Mouse (Mus musculus): ENCODE measurements at regions not wholly inside any gene's neighbourhood (a gene's known extent, or its start where the extent isn't known, plus 50 kb on each side); places are given as distances from the start of the nearest gene placed in this dataset.
"Not testable (repeated sequence)": the region's sequence is repeated elsewhere in the genome, so short reads cannot be mapped to it uniquely, and the experiment has no call there.

DNA sequence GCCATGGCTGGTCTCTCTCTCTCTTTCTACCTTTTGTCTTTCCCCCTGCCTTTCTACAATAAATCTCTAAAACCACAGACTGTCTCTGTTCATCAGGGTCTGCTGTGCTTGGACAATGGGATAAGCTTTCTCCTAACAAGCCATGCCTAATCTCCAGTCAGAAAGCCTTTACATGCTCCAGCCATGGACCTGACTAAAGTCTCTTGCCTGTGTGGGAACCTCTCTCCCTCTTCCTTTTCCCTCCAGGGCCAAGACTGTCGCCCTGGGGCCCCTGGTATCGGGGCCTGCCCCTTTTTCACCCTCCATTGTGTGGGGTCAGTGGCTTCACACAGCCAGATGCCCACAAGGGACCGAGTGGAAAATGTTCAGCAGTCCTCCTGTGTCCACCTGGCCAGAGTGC is 1151.3 kb upstream of the Prmt6 start:
- Histone ChIP-seq H3K27me3 (no peaks in the 10 kb centered on the region), H3K27ac (no peak overlapping the region), H3K9ac (no peak overlapping the region), H3K4me3 (replicated peaks) (no peak overlapping the region), H3K9me3 (no peaks in the 10 kb centered on the region), H3K4me2 (no peak overlapping the region), H3K4me1 (no peaks in the 10 kb centered on the region), H3K36me3 (replicated peaks) (no peaks in the 10 kb centered on the region)
- WGBS: 39% methylated on average over 3 of the region's 3 CpGs
- no peak for ATAC-seq (ENCODE audit: low FRiP score)

DNA sequence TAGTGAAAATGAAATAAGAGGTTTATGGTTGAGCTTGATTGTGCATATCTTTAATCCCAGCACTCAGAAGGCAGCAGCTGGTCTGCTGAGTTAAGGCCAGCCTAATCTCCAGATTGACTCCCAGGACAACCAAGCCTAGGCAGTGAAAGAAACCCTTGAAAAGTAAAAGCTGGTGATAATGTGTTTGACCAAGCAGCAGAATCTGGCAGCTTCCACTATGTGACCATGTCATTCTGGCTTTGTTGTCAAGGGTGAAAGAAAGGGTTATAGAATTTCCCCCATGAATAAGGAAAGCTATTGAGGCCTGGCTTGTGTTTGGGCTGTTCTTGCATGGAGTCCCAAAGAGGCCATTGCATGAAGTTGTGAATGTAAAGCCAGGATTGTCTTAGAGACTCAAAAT is 1142.3 kb upstream of the Prmt6 start:
- H3K4me2 ChIP-seq: no peak overlapping the region
- H3K36me3 ChIP-seq (replicated peaks): no peaks in the 10 kb centered on the region
- no peak overlapping the region for H3K27ac ChIP-seq
- no peak overlapping the region for H3K4me3 ChIP-seq (replicated peaks)
- no peak overlapping the region for H3K9ac ChIP-seq
- 0 out of 2 replicates have a peak, but pooled peaks have one; percentile 51 for ATAC-seq (ENCODE audit: low FRiP score)
- H3K9me3 ChIP-seq: no peaks in the 10 kb centered on the region
- no peaks in the 10 kb centered on the region for H3K27me3 ChIP-seq
- no peaks in the 10 kb centered on the region for H3K4me1 ChIP-seq

DNA sequence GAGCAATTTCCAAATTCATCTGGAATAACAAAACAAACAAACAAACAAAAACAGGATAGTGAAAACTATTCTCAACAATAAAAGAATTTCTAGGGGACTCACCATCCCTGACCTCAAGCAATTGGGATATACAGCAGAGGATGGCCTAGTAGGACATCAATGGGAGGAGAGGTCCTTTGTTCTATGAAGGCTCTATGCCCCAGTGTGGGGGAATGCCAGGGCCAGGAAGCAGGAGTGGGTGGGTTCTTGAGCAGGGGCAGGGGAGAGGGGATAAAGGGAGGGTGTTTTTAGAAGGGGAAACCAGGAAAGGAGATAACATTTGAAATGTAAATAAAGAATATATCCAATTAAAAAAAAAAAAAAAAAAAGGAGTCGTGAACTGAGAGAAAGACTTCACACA is 1141.9 kb upstream of the Prmt6 start:
- H3K9me3 ChIP-seq; H3K4me1 ChIP-seq; H3K9ac ChIP-seq; H3K4me3 ChIP-seq (replicated peaks); H3K36me3 ChIP-seq (replicated peaks); H3K4me2 ChIP-seq; ATAC-seq (ENCODE audit: low FRiP score); H3K27ac ChIP-seq; H3K27me3 ChIP-seq: not testable (repeated sequence)
- 13% methylated on average over 1 of the region's 1 CpGs for WGBS

DNA sequence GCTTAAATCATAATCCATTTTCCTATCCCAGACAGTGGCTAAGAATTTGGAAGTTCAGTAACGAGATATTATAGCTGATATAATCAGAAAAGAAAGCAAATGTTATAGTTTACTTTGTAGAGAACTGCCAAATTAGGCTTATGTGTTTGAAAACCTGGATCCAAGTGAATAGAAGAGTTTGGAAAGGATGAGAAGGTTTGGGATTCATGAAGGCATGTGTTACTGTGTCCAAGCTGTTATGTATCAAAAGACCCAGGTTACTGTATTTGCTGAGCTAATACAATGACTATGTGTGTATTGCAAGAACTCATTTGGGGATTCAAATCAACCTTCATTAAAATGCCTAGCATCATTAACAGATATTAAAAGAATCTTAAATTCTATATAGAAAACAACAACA is 1135.9 kb upstream of the Prmt6 start:
- Histone ChIP-seq H3K4me1 (no peaks in the 10 kb centered on the region), H3K27ac (no peak overlapping the region), H3K9ac (no peak overlapping the region), H3K4me3 (replicated peaks) (no peak overlapping the region), H3K27me3 (no peaks in the 10 kb centered on the region), H3K36me3 (replicated peaks) (no peaks in the 10 kb centered on the region), H3K9me3 (no peaks in the 10 kb centered on the region), H3K4me2 (no peak overlapping the region)
- ATAC-seq (ENCODE audit: low FRiP score): no peak
- 89% methylated on average over 1 of the region's 1 CpGs for WGBS

DNA sequence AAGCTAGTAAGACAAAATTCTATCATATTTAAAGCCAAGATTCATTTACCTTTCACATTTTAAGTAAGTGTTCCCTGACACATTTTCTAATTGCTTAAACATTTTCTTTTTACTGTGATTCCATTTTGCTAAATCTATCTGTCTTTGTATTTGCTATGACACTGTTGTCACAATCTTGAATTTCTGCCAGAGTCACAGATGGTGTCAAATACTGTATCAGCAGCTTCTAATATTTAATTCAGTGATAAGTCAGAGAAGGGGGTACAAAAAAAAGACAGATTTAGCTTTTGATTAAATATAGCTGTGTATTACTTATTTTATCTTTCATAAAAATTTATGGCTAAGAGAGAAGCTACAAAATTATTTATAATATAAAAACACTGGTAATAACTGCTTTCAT is 1135.5 kb upstream of the Prmt6 start:
- Histone ChIP-seq H3K36me3 (replicated peaks) (no peaks in the 10 kb centered on the region), H3K27ac (no peak overlapping the region), H3K4me3 (replicated peaks) (no peak overlapping the region), H3K27me3 (no peaks in the 10 kb centered on the region), H3K4me1 (no peaks in the 10 kb centered on the region), H3K9ac (no peak overlapping the region), H3K9me3 (no peaks in the 10 kb centered on the region), H3K4me2 (no peak overlapping the region)
- no peak for ATAC-seq (ENCODE audit: low FRiP score)

DNA sequence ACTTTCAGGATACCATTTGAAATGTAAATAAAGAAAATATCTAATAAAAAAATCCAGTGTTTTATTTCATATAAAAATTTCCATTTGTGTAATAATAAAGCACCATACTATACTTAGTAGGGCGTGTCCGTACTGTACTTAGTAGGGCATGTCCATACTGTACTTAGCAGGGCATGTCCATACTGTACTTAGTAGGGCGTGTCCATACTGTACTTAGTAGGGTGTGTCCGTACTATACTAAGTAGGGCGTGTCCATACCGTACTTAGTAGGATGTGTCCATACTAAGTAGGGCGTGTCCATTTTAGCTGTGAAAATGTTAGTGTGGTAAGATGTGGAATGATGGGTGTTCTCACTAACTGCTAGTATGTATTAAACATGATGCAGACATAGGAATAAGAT is 1134.8 kb upstream of the Prmt6 start:
- H3K27ac ChIP-seq: no peak overlapping the region
- no peak overlapping the region for H3K9ac ChIP-seq
- ATAC-seq (ENCODE audit: low FRiP score): peak; percentile 58; the same call in 1 of the 2 replicates
- H3K4me2 ChIP-seq: no peak overlapping the region
- H3K36me3 ChIP-seq (replicated peaks): no peaks in the 10 kb centered on the region
- no peaks in the 10 kb centered on the region for H3K4me1 ChIP-seq
- H3K27me3 ChIP-seq: no peaks in the 10 kb centered on the region
- WGBS: 91% methylated on average over 7 of the region's 7 CpGs
- no peaks in the 10 kb centered on the region for H3K9me3 ChIP-seq
- H3K4me3 ChIP-seq (replicated peaks): no peak overlapping the region

DNA sequence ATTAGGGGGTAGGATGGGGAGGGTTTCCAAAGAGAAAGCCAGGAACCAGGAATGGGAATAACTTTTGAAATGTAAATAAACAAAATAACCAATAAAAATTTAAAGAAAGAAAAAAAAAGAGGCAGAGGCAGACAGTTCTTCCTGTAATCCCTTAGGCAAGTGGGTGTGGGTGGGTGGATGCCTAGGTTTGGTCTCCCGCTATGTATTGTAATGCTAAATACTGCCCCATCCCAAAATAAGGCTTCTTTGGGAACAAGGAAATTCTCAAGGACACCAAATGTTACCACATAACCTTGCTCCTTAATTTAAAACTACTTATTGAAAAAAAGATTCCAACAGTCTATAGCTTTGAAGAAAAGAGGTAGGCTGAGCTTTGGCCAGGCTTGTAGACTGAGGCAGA is 1120.5 kb upstream of the Prmt6 start:
- H3K4me2 ChIP-seq: no peak overlapping the region
- H3K27ac ChIP-seq: no peak overlapping the region
- H3K27me3 ChIP-seq: no peaks in the 10 kb centered on the region
- ATAC-seq (ENCODE audit: low FRiP score): no peak
- H3K4me1 ChIP-seq: no peaks in the 10 kb centered on the region
- no peak overlapping the region for H3K9ac ChIP-seq
- H3K4me3 ChIP-seq (replicated peaks): no peak overlapping the region
- no peaks in the 10 kb centered on the region for H3K36me3 ChIP-seq (replicated peaks)
- WGBS: 75% methylated on average over 1 of the region's 1 CpGs
- no peaks in the 10 kb centered on the region for H3K9me3 ChIP-seq

DNA sequence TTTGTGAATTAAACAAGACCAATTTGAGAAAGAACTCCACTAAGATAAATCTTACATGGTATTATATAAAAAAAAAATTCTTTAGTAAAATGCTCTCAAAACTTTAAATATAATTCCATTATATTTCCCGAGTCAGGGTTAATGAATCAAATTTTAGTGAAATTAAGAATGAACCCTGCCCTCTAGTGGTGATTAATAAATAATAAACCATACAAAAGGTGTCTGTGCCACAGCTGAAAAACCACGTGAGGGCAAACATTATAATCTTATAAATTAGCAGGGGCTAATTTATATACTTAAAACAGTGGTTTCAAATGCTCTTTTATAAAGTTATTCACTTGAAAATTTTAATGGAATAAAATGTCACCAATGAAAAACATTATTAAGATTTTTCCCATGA is 1087.4 kb upstream of the Prmt6 start:
- no peaks in the 10 kb centered on the region for H3K4me1 ChIP-seq
- no peak overlapping the region for H3K4me3 ChIP-seq (replicated peaks)
- H3K27me3 ChIP-seq: no peaks in the 10 kb centered on the region
- WGBS: 41% methylated on average over 2 of the region's 2 CpGs
- no peak for ATAC-seq (ENCODE audit: low FRiP score)
- H3K4me2 ChIP-seq: no peak overlapping the region
- H3K9ac ChIP-seq: no peak overlapping the region
- no peaks in the 10 kb centered on the region for H3K9me3 ChIP-seq
- H3K36me3 ChIP-seq (replicated peaks): no peaks in the 10 kb centered on the region
- H3K27ac ChIP-seq: no peak overlapping the region

DNA sequence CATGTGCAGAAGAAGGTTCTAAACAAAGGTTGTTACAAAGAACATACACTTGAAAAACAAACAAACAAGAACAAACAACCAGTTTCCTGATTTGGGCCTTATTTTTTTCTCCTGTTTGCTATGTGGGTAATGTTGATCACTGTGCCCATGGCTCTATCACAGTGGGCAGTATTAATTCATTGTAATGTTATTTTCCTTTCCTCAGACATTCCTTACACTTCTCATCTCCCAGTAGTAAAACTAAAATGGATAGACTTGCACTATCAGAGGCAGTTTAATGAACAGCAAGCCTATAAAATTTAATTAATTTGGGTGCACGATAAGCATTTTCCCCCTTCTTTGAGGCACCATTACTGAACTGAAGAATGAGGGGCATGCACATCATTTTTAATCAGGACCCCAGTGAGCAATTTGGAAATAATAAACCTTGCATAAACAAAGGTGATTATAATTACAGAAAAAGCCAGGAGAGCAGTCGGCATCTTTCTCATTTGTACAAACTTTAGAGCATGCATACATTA is 1040.3 kb upstream of the Prmt6 start:
- no peak overlapping the region for H3K4me3 ChIP-seq (replicated peaks)
- H3K9ac ChIP-seq: no peak overlapping the region
- H3K27me3 ChIP-seq: no peaks in the 10 kb centered on the region
- 86% methylated on average over 2 of the region's 2 CpGs for WGBS
- H3K36me3 ChIP-seq (replicated peaks): no peaks in the 10 kb centered on the region
- no peak overlapping the region for H3K27ac ChIP-seq
- H3K4me2 ChIP-seq: no peak overlapping the region
- no peaks in the 10 kb centered on the region for H3K9me3 ChIP-seq
- no peaks in the 10 kb centered on the region for H3K4me1 ChIP-seq
- ATAC-seq (ENCODE audit: low FRiP score): no peak

DNA sequence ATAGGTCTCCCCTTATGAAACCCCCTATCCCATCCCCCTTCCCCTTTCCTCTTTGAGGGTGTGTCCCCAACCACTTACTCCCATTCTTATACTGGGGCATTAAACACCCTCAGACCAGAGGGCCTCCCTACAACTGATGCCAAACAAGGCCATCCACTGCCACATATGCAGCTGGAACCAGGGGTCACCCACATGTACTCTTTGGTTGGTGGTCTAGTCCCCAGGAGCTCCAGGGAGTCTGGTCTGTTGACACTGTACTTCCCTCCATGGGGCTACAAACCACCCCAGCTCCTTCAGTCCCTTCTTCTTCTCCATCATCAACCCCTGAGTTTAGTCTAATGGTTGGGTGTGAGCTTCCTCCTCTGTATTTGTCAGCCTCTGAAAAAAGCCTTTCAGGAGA is 1030.8 kb upstream of the Prmt6 start:
- H3K4me3 ChIP-seq (replicated peaks): no peak overlapping the region
- no peaks in the 10 kb centered on the region for H3K9me3 ChIP-seq
- no peaks in the 10 kb centered on the region for H3K36me3 ChIP-seq (replicated peaks)
- H3K27ac ChIP-seq: no peak overlapping the region
- no peak overlapping the region for H3K4me2 ChIP-seq
- ATAC-seq (ENCODE audit: low FRiP score): peak; percentile 49; the same call in 1 of the 2 replicates
- H3K4me1 ChIP-seq: no peaks in the 10 kb centered on the region
- H3K9ac ChIP-seq: no peak overlapping the region
- no peaks in the 10 kb centered on the region for H3K27me3 ChIP-seq

All from forebrain, embryonic 12.5 days (tissue).